Mouse (Mus musculus) heart, postnatal 14 days (tissue): Measurements from ENCODE around the gene Krtap16-1. TPM values are rescaled to one million over a fixed set of nuclear protein-coding genes. Genes with fewer than 3 reads are reported as not detected.

Source experiments
- DNase-seq, 2 experiments: peaks; one replicate each; pipeline ENCODE4 v3.0.0; 2021 to 2022
- intact Hi-C: fragments of 180-260 bp; cut with DNase I; formaldehyde crosslinking; loops from one replicate; pipeline ENCODE4 v1.15.1; 2025
- total RNA-seq, 2 experiments: library from RNA; stranded (reverse); gene quantifications; 2 replicates each; pipeline ENCODE4 v1.2.3; 2021

The Krtap16-1 gene
- total RNA-seq, 2 experiments from 2014 or later, result not detected

DNA sequence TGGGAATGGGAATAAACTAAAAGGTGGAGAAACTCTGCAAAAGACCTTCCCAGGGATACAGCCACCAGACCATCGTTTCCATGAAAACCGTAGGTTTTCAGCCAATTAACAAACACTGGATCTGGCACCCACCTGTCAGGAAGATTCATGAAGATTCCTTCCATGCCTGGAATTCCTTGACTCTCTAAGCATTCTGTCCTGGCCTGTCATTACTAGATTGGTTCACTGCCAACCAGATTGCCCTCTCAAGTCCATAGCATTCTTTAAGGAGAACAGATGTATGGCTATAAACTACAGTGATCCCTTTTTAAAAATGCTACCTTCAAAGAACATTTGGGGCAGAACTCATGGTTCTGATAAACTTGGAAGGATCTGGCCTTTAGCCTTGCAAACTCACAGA, 20.4 kb downstream of the Krtap16-1 start:
- intact Hi-C loops, result no loop called here

DNA sequence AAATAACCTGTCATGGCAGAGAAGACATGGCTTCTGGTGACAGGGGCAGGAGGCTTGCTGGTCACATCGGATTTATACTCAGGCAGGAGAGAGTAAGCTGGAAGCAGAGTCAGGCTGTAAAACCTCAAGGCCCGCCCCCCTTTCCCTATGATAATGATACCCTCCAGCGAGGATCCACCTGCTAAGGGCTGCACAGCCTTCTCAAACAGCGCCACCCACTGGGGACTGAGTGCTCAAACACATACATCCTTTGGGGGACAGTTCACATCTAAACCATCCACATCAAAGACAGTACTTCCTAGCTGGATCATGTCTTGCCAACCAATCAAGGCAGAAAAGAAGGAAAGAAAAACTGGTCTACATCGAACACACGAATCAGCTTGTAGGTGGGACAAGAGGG, 22.2 kb downstream of the Krtap16-1 start:
- intact Hi-C loops, result no loop called here
- no peak for DNase-seq

More for the DNA sequence above, 20.4 kb downstream of the Krtap16-1 start:
- no peak for DNase-seq

DNA sequence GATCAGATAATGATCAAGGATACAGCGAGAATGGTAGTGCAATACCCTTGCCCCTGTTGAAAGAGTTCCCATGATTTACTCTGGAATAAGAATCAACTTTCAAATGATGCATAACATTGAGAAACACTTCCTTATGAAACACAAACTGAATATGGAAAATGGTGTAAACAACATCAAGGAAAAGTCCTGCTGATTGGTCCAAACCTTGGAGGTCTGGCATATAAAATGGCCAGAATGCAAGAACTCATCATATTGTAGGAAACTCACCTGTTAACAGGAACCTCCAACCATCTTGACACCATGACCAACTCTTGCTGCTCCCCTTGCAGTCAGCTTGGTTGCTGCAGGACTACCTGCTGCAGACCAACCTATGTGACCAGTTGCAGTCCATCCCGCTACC, 38.2 kb downstream of the Krtap16-1 start, which contains the start of gene Krtap9-5:
Gene Krtap9-5 (plus strand): TSS at position 301 of the 400 bp plus-strand sequence.
- DNase-seq, result no peak
- intact Hi-C loops, result no loop called here

DNA sequence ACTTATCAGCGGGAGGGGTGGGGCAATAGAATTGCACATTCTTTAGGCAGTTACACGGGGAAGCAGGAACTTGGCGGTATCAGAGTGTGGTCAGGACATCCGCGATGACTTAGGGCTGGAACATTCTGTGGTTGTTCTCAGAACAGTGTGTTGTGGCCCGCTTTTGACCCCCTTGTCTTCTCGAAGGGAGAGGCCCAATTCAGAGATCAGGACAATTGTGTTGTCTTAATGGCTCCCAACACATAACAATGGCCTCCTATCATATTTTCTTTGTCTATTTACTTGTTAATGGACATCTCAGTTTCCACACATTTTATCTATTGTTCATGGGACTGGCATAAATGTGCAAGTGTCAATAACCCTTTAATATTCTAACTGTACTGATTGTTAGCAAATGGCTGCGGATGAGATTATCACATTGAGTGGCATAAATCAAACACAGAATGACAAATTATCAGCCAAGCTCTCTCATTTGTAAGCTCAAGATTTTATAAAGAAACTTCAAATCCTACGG, 48.6 kb downstream of the Krtap16-1 start:
- intact Hi-C loops, result no loop called here
- no peak for DNase-seq

DNA sequence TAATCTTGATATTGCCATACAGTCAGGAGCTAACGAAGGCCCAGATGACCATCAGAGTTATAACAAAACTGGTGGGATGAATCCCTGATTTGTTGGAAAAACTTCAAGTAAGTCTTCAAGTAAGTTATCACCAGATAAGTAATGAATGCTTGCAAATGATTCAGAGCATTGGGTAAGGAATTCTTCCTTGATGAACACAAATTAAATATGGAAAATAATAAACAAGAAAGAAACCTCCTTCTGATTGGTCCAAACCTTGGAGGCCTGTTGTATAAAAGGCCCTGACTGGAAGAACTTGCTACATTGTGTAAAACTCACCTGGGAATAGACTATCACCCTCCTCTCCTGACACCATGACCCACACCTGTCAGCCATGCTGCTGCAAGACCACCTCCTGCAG, 50.4 kb downstream of the Krtap16-1 start, which contains the start of gene Krtap31-2:
Gene Krtap31-2 (plus strand): TSS at position 301 of the 400 bp plus-strand sequence.
- DNase-seq, result no peak
- intact Hi-C loops, result no loop called here

Other genes starting within 250 kb of the Krtap16-1 start
- not detected for gene Gm11595, start 213.7 kb downstream of the Krtap16-1 start, total RNA-seq
- not detected for gene Krtap4-8, start 205.9 kb downstream of the Krtap16-1 start, total RNA-seq
- gene Krtap4-9, start 201.4 kb downstream of the Krtap16-1 start, total RNA-seq, result not detected
- gene Gm11596, start 193.1 kb downstream of the Krtap16-1 start, total RNA-seq, result not detected
- not detected for gene Gm11569, start 187.7 kb downstream of the Krtap16-1 start, total RNA-seq
- gene Gm11554, start 182.2 kb downstream of the Krtap16-1 start, total RNA-seq, result not detected
- not detected for gene Krtap4-13, start 176.7 kb downstream of the Krtap16-1 start, total RNA-seq
- not detected for gene Gm11564, start 170.9 kb downstream of the Krtap16-1 start, total RNA-seq
- gene 2300003K06Rik, start 148.5 kb downstream of the Krtap16-1 start, total RNA-seq, result not detected
- not detected for gene Krtap4-16, start 135.0 kb downstream of the Krtap16-1 start, total RNA-seq
- not detected for gene Gm11568, start 128.7 kb downstream of the Krtap16-1 start, total RNA-seq
- not detected for gene Gm11559, start 122.1 kb downstream of the Krtap16-1 start, total RNA-seq
- not detected for gene Krtap9-1, start 113.2 kb downstream of the Krtap16-1 start, total RNA-seq
- gene Gm11567, start 107.4 kb downstream of the Krtap16-1 start, total RNA-seq, result not detected
- gene Krtap31-1, start 78.7 kb downstream of the Krtap16-1 start, total RNA-seq, result not detected
- not detected for gene Gm11565, start 71.8 kb downstream of the Krtap16-1 start, total RNA-seq
- not detected for gene Krtap31-2, start 50.3 kb downstream of the Krtap16-1 start, total RNA-seq
- gene Krtap9-5, start 38.1 kb downstream of the Krtap16-1 start, total RNA-seq, result not detected
- not detected for gene Krtap29-1, start 7.5 kb downstream of the Krtap16-1 start, total RNA-seq
- not detected for gene Krtap17-1, start 7.4 kb upstream of the Krtap16-1 start, total RNA-seq
- gene Krt33a, start 29.6 kb upstream of the Krtap16-1 start, total RNA-seq, result not detected
- not detected for gene Krt33b, start 43.3 kb upstream of the Krtap16-1 start, total RNA-seq
- gene Krt34, start 55.0 kb upstream of the Krtap16-1 start, total RNA-seq, result not detected
- not detected for gene Krt31, start 64.0 kb upstream of the Krtap16-1 start, total RNA-seq
- gene Krt32, start 101.6 kb upstream of the Krtap16-1 start, total RNA-seq, result not detected
- not detected for gene Krt35, start 109.6 kb upstream of the Krtap16-1 start, total RNA-seq
- under 1 TPM in 1 of 2 experiments, not detected in 1; 0.17 TPM for gene Krt36, start 119.0 kb upstream of the Krtap16-1 start, total RNA-seq
- not detected for gene Krt13, start 135.0 kb upstream of the Krtap16-1 start, total RNA-seq
- under 1 TPM in 1 of 2 experiments, not detected in 1; 0.57 TPM for gene Krt15, start 149.3 kb upstream of the Krtap16-1 start, total RNA-seq
- 10 to 100 TPM; 12.9 to 17.4 TPM for gene Krt19, start 162.1 kb upstream of the Krtap16-1 start, total RNA-seq
- gene Krt9, start 206.6 kb upstream of the Krtap16-1 start, total RNA-seq, result not detected
- 1 to 10 TPM; 1.3 to 1.6 TPM for gene Krt14, start 221.0 kb upstream of the Krtap16-1 start, total RNA-seq